Mouse (Mus musculus) neural tube, embryonic 13.5 days (tissue): ENCODE measurements at regions not wholly inside any gene's neighbourhood (a gene's known extent, or its start where the extent isn't known, plus 50 kb on each side); places are given as distances from the start of the nearest gene placed in this dataset.

Experiments
- ATAC-seq: fragments of 200-750 bp; cut with Nextera tagmentation; 2 replicates; pipeline ENCODE4 v1.8.0; 2017; ENCODE audit warnings: low read depth, mild to moderate bottlenecking, moderate TSS enrichment, moderate library complexity
- H3K27ac ChIP-seq: fragments of 300-500 bp; sonication (generic); replicated peaks from 2 replicates; pipeline ENCODE4 v1.5.1; 2015; ENCODE audit warnings: moderate library complexity, mild to moderate bottlenecking, inconsistent platforms
- H3K27me3 ChIP-seq: fragments of 300-500 bp; sonication (generic); 2 replicates; pipeline ENCODE4 v1.6.1; 2015; ENCODE audit warnings: mild to moderate bottlenecking, inconsistent platforms
- H3K36me3 ChIP-seq: fragments of 300-500 bp; sonication (generic); 2 replicates; pipeline ENCODE4 v1.6.1; 2015; ENCODE audit warnings: mild to moderate bottlenecking, inconsistent platforms
- H3K4me1 ChIP-seq: fragments of 300-500 bp; sonication (generic); replicated peaks from 2 replicates; pipeline ENCODE4 v1.6.1; 2015; ENCODE audit warnings: inconsistent platforms
- H3K4me2 ChIP-seq: fragments of 300-500 bp; sonication (generic); 2 replicates; pipeline ENCODE4 v1.6.1; 2015; ENCODE audit warnings: inconsistent platforms, mild to moderate bottlenecking, moderate library complexity
- H3K4me3 ChIP-seq: fragments of 300-500 bp; sonication (generic); 2 replicates; pipeline ENCODE4 v1.5.1; 2015; ENCODE audit warnings: mild to moderate bottlenecking, inconsistent platforms
- H3K9ac ChIP-seq: fragments of 300-500 bp; sonication (generic); 2 replicates; pipeline ENCODE4 v1.6.1; 2015; ENCODE audit warnings: moderate library complexity, mild to moderate bottlenecking, inconsistent platforms
- H3K9me3 ChIP-seq: fragments of 300-500 bp; sonication (generic); 2 replicates; pipeline ENCODE4 v1.6.1; 2016; ENCODE audit warnings: inconsistent platforms
- WGBS: fragments of 180-500 bp; shearing (Covaris S2); methylation state at CpG from one replicate; pipeline ENCODE4 v1.1.7; 2015; 5-methylcytosine and 5-hydroxymethylcytosine counted together

- H3K9me3 ChIP-seq, result no peaks in the 10 kb centered on the region
- H3K36me3 ChIP-seq, result no peaks in the 10 kb centered on the region
- no peak for ATAC-seq
- H3K4me3 ChIP-seq, result no peak overlapping the region
- no peak overlapping the region for H3K4me2 ChIP-seq
- no peak overlapping the region for H3K27ac ChIP-seq
- no peaks in the 10 kb centered on the region for H3K27me3 ChIP-seq
- WGBS, result 93% methylated on average over 1 of the region's 1 CpGs
- no peaks in the 10 kb centered on the region for H3K4me1 ChIP-seq
- H3K9ac ChIP-seq, result no peak overlapping the region
Observed at GRCm38 (mm10) chr12:12436379-12436778, 174.4 kb downstream of the Fam49a start.

- WGBS, result 80% methylated on average over 1 of the region's 1 CpGs
Observed at GRCm38 (mm10) chr12:12432597-12432996, 170.7 kb downstream of the Fam49a start.

More at GRCm38 (mm10) chr12:12432597-12432996, 170.7 kb downstream of the Fam49a start:
- no peaks in the 10 kb centered on the region for H3K9me3 ChIP-seq
- H3K27ac ChIP-seq, result no peak overlapping the region
- no peaks in the 10 kb centered on the region for H3K27me3 ChIP-seq
- no peak overlapping the region for H3K4me3 ChIP-seq
- no peak overlapping the region for H3K9ac ChIP-seq
- H3K4me1 ChIP-seq, result no peaks in the 10 kb centered on the region
- H3K4me2 ChIP-seq, result no peak overlapping the region
- no peak for ATAC-seq
- no peaks in the 10 kb centered on the region for H3K36me3 ChIP-seq
